Mouse (Mus musculus) 416B (cell line): ENCODE data around the gene Tex13b.
"Not testable (repeated sequence)": the region's sequence is repeated elsewhere in the genome, so short reads cannot be mapped to it uniquely, and the experiment has no call there.

Source experiments
- DNase-seq: peaks from one replicate; pipeline ENCODE4 v3.0.0; 2011; ENCODE audit warnings: low read depth

Tex13b gene

GRCm38 (mm10) chrX:140813312-140814006 lies at the start of gene Tex13b:
Tex13b (minus strand) TSS chrX:140813433.
- no peak for DNase-seq

GRCm38 (mm10) chrX:140862760-140863159 lies 49.5 kb upstream of the Tex13b start:
- DNase-seq, result peak; percentile 62

GRCm38 (mm10) chrX:140857445-140857844 lies 44.2 kb upstream of the Tex13b start:
- DNase-seq, result peak; percentile 46

- not testable (repeated sequence) for DNase-seq
Observed at GRCm38 (mm10) chrX:140857040-140857439, 43.8 kb upstream of the Tex13b start.

GRCm38 (mm10) chrX:140854561-140854960 lies 41.3 kb upstream of the Tex13b start:
- DNase-seq, result no peak

- DNase-seq, result peak; percentile 5
Observed at GRCm38 (mm10) chrX:140845401-140845800, 32.2 kb upstream of the Tex13b start.

GRCm38 (mm10) chrX:140839887-140840286 lies 26.7 kb upstream of the Tex13b start:
- DNase-seq, result no peak

GRCm38 (mm10) chrX:140838077-140838476 lies 24.8 kb upstream of the Tex13b start:
- DNase-seq, result no peak

- no peak for DNase-seq
Observed at GRCm38 (mm10) chrX:140831706-140832105, 18.5 kb upstream of the Tex13b start.

GRCm38 (mm10) chrX:140822295-140822694 lies 9.1 kb upstream of the Tex13b start:
- no peak for DNase-seq

- no peak for DNase-seq
Observed at GRCm38 (mm10) chrX:140805340-140805739, 7.9 kb downstream of the Tex13b start.

GRCm38 (mm10) chrX:140769794-140770193 lies 43.4 kb downstream of the Tex13b start:
- no peak for DNase-seq
